17 mouse cellular contexts compared by ENCODE assay signal in the genomic region with DNA sequence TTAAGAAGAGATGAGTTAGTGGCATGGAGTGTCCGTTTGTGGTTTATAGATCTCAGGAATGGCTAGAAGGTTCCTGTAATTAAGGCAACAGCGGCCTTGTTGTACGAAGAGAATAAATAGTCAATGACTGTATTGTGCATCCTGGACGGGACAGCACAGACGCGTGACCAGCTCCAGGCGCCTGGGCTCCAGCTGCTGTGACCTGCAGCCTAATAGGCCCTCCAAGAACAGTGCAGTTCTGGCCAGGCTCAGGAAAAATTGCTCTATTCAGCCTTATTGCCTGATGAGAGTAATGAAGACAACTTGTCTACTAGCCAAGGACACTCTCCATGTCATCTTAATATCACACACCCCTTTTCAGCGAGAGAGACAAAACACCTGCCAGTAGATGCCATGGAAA. TPM values are rescaled to one million over a fixed set of nuclear protein-coding genes. Genes with fewer than 3 reads are reported as not detected.
DNase-seq lines count a peak whose midpoint lies in the region; ATAC-seq lines count a peak whose summit lies in the region.
"Had no signal": no experiment of that assay in that cellular context is flagged by ENCODE, and none has a peak within 500 bp of the region (broad histone marks: within the 10 kb centered on the region; RNA-seq: fewer than 3 reads in every experiment).

No protein-coding gene starts in this region.

- no peaks in the 10 kb centered on the region for H3K36me3 ChIP-seq in hindbrain, embryonic 10.5 days
- H3K36me3 ChIP-seq in hindbrain, embryonic 11.5 days (ENCODE audit: control insufficient read depth, insufficient read depth, low read length) = no peaks in the 10 kb centered on the region
- no peaks in the 10 kb centered on the region for H3K36me3 ChIP-seq in hindbrain, embryonic 15.5 days
- H3K36me3 ChIP-seq in stomach, embryonic 16.5 days (ENCODE audit: control insufficient read depth, insufficient read depth, low read length) = no peaks in the 10 kb centered on the region
- H3K36me3 ChIP-seq: limb, embryonic 13.5 days had no signal

- peaks cover 14% of the 10 kb centered on the region for H3K4me1 ChIP-seq in hindbrain, embryonic 10.5 days (replicated peaks)
- H3K4me1 ChIP-seq in hindbrain, embryonic 11.5 days (replicated peaks; ENCODE audit: control insufficient read depth, insufficient read depth, low read length) = no peaks in the 10 kb centered on the region
- H3K4me1 ChIP-seq in hindbrain, embryonic 15.5 days (replicated peaks) = peaks cover 16% of the 10 kb centered on the region
- peaks cover 7% of the 10 kb centered on the region; the same call in 1 of the 2 replicates for H3K4me1 ChIP-seq in stomach, embryonic 16.5 days (ENCODE audit: control insufficient read depth, insufficient read depth, low read length)

- no peak for ATAC-seq in hindbrain, embryonic 11.5 days (ENCODE audit: low FRiP score)
- ATAC-seq in hindbrain, embryonic 15.5 days (ENCODE audit: low FRiP score, low read depth) = no peak; the same call in 1 of the 2 replicates
- ATAC-seq in stomach, embryonic 16.5 days (ENCODE audit: insufficient read depth, low FRiP score) = peak; percentile 64
- ATAC-seq: forebrain, postnatal 0 days had no signal

- 59% methylated on average over 8 of the region's 8 CpGs for WGBS in hindbrain, embryonic 10.5 days
- WGBS in hindbrain, embryonic 11.5 days = 57% methylated on average over 8 of the region's 8 CpGs
- 33% methylated on average over 8 of the region's 8 CpGs for WGBS in hindbrain, embryonic 15.5 days
- 54% methylated on average over 8 of the region's 8 CpGs for WGBS in stomach, embryonic 16.5 days

- H3K4me3 ChIP-seq in hindbrain, embryonic 10.5 days = no peak overlapping the region
- no peak overlapping the region for H3K4me3 ChIP-seq in hindbrain, embryonic 11.5 days (ENCODE audit: low read depth, low read length)
- H3K4me3 ChIP-seq in hindbrain, embryonic 15.5 days = no peak overlapping the region
- H3K4me3 ChIP-seq in stomach, embryonic 16.5 days (replicated peaks; ENCODE audit: low read length) = no peak overlapping the region
- H3K4me3 ChIP-seq: gastrocnemius, adult 2 months; limb, embryonic 13.5 days had no signal

- peak; percentile 3 for DNase-seq in hindbrain, embryonic 10.5 days (ENCODE audit: low spot score)
- no peak for DNase-seq in hindbrain, embryonic 11.5 days (ENCODE audit: low spot score)
- DNase-seq in right cerebral cortex, postnatal 10 days (ENCODE audit: low spot score in 2 of 2) = peak; percentile 49 to 55
- no peak for DNase-seq in right cerebral cortex, postnatal 4 days
- DNase-seq in c-Kit-positive CD71-positive TER-119-positive erythroid progenitor cells, embryonic 14.5 days (ENCODE audit: low spot score) = no peak
- DNase-seq: adrenal gland, adult 8-10 months; forebrain, postnatal 0 days; gastrocnemius, adult 2 months; heart, adult 11 months; kidney, adult 9 months; lung, postnatal 4 days; retina, postnatal 1 day; spleen, adult 18-20 months; thymus, postnatal 4 days had no signal

- no peak overlapping the region for H3K27ac ChIP-seq in hindbrain, embryonic 10.5 days
- H3K27ac ChIP-seq in hindbrain, embryonic 11.5 days (ENCODE audit: low read depth, low read length) = no peak overlapping the region
- H3K27ac ChIP-seq in hindbrain, embryonic 15.5 days (replicated peaks) = no peak overlapping the region
- no peak overlapping the region for H3K27ac ChIP-seq in stomach, embryonic 16.5 days (ENCODE audit: low read length)
- H3K27ac ChIP-seq: gastrocnemius, adult 2 months; limb, embryonic 13.5 days had no signal

- no peak overlapping the region for H3K4me2 ChIP-seq in hindbrain, embryonic 11.5 days (replicated peaks; ENCODE audit: low read depth, low read length)
- H3K4me2 ChIP-seq in hindbrain, embryonic 15.5 days = peak overlapping the region; percentile 57
- no peak overlapping the region for H3K4me2 ChIP-seq in stomach, embryonic 16.5 days (ENCODE audit: low read depth, low read length)
- H3K4me2 ChIP-seq: limb, embryonic 13.5 days had no signal

- H3K9me3 ChIP-seq in hindbrain, embryonic 10.5 days = no peaks in the 10 kb centered on the region
- H3K9me3 ChIP-seq in hindbrain, embryonic 11.5 days (ENCODE audit: control insufficient read depth, low read length) = no peaks in the 10 kb centered on the region
- H3K9me3 ChIP-seq in hindbrain, embryonic 15.5 days = no peaks in the 10 kb centered on the region
- no peaks in the 10 kb centered on the region for H3K9me3 ChIP-seq in stomach, embryonic 16.5 days (replicated peaks; ENCODE audit: control insufficient read depth, low read length)
- H3K9me3 ChIP-seq: limb, embryonic 13.5 days had no signal

- peaks cover 15% of the 10 kb centered on the region; the same call in 1 of the 2 replicates for H3K27me3 ChIP-seq in hindbrain, embryonic 10.5 days (ENCODE audit: insufficient read depth, poor library complexity, severe bottlenecking)
- H3K27me3 ChIP-seq in hindbrain, embryonic 11.5 days (ENCODE audit: control insufficient read depth, insufficient read depth, low read length) = no peaks in the 10 kb centered on the region
- H3K27me3 ChIP-seq in hindbrain, embryonic 15.5 days = no peaks in the 10 kb centered on the region
- 0 out of 2 replicates have a peak, but pooled peaks cover 2% of the 10 kb centered on the region for H3K27me3 ChIP-seq in stomach, embryonic 16.5 days (ENCODE audit: control insufficient read depth, insufficient read depth, low read length)

- no peak overlapping the region for H3K9ac ChIP-seq in hindbrain, embryonic 11.5 days (ENCODE audit: low read depth, low read length)
- H3K9ac ChIP-seq in hindbrain, embryonic 15.5 days = no peak overlapping the region
- no peak overlapping the region for H3K9ac ChIP-seq in stomach, embryonic 16.5 days (ENCODE audit: low read length)
- H3K9ac ChIP-seq: forebrain, postnatal 0 days; limb, embryonic 13.5 days had no signal

RNA-seq across cellular contexts. Expression of a gene that starts 1.8 kb away (rescaled TPM):
- polyA plus RNA-seq in hindbrain, embryonic 10.5 days (2016; fragmentation: Nextera tagmentation; extraction: Ambion mirVana) = 5.9 and 7.0 TPM in 2 replicates
- polyA plus RNA-seq in hindbrain, embryonic 11.5 days (2014; fragmentation: Nextera tagmentation; extraction: Ambion mirVana) = 10.2 and 12.3 TPM in 2 replicates
- 28.8 and 28.9 TPM in 2 replicates for polyA plus RNA-seq in hindbrain, embryonic 15.5 days (2015; fragmentation: Nextera tagmentation; extraction: Ambion mirVana)
- 5.8 and 6.5 TPM in 2 replicates for polyA plus RNA-seq in stomach, embryonic 16.5 days (2015; fragmentation: Nextera tagmentation; extraction: Ambion mirVana)

Comparison
In these comparisons a context has a peak if more than half of its experiments do, and no peak if none do; other contexts are left out.
1. DNase-seq: peak in hindbrain, embryonic 10.5 days (single experiment) and right cerebral cortex, postnatal 10 days (2 of 2); none in hindbrain, embryonic 11.5 days (single experiment), right cerebral cortex, postnatal 4 days (single experiment) and c-Kit-positive CD71-positive TER-119-positive erythroid progenitor cells, embryonic 14.5 days (single experiment).